Mouse (Mus musculus): Measurements from ENCODE around the gene B4galt3.
A peak's percentile ranks its signal among the peaks of the same experiment; 100 is the strongest.

B4galt3 gene

DNA sequence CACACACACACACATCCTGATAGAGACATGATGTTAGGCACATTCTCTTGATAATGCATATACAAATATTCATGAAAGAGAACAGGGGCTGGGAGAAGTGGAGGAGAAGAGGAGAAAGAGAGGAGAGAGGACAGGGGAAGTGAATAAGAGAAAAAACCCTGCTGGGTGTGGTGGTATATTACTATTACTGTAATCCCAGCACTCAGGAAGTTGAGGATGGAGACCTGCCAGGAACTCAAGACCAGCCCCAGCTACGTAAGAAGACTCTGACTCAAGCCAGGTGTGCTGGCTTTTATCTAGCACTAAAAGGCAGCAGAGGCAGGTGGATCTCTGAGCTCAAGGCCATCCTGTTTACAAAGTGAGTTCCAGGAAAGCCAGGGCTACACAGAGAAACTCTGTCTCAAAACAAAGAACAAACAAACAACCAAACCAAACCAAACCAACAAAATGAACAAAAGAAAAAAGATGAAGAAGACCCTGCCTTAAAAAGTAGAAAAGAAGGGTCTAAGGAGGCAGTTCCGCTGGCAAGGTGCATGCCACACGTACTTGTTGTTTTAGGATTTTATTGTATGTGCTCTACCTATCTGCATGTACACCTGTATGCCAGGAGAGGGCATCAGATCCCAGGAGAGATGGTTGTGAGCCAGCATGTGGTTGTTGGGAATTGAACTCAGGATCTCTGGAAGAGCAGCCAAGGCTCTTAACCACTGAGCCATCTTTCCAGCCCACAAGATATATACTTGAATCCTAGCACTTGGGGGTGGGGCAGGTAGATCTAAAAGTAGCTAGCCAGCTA is 6.3 kb upstream of the B4galt3 start:
- no peak for DNase-seq (ENCODE audit: low read depth, low spot score)

DNA sequence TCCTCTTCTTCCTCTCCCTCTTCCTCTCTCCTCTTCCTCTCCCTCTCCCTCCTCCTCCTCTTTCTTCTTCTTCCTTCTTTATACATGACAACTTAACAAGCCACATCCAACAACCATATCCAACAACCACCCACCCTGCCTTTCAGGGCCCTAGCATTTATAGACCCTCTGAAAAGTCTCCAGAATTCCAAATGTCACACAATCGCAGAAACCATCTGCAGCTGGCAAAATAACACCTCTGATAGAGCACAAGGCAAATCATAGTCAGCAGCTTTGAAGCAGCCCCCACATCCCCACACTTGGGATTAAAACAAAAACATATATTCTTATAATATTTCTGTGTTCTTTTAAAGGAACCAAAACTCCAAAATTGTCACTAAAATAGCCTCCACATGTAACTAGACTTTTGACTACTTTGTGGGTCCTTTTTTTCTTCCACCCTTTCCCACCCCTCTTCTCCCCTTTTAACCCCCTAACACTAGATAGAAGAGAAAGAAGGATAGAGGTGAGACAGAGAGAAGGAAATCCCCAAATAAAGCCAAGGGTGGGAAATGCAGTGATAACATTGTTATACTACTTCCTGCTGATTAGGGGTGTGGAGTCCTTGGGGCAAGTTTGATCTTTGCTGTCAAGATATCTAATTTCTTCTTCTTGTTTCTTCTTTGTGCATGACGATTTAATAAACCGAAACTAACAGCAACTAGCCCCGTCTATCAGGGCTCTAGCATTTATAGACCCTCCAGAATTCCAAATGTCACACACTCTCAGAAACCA is 4.0 kb upstream of the B4galt3 start:
- no peak for DNase-seq (ENCODE audit: low read depth, low spot score)

GRCm38 (mm10) chr1:171268341-171268740 is 1.8 kb upstream of the B4galt3 start:
- DNase-seq (ENCODE audit: low read depth, low spot score): no peak

DNA sequence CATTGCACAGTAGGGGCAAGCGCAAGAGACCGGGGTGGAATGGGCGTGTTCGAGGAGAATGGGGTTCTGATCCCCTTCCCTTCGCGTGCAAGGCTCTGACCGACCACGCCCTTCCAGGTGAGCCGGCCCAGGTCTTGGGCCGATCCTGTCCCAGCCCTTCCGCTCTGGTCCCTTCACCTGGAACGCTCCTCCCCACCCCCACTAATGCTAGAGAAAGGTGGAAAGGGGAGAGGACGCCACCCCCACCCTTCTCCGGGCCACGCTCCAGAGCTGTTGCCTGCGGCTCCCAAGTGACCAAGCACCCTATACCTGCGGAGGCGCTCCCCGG is 409 bp downstream of the B4galt3 start:
- no peak for DNase-seq (ENCODE audit: low read depth, low spot score)

DNA sequence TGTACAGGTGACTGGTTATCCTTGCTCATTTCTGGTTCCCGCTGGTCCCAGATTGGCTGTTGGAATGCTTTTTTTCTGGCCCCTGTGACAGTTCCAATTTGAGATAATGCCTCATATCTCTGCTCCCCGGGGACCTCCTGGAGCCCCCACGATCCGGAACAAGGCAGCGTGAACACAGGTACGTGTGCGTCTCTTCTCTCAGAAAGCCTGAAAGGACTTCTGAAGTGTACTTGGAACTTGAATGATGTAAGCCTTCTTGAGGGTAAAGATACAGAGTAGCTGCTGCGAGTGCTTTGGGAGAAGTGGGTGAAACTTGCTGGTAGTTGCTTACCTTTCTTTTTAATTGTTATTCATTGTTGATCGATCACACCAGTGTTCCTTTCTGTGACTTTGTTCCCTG is 1.1 kb downstream of the B4galt3 start:
- DNase-seq (ENCODE audit: low read depth, low spot score): no peak

DNA sequence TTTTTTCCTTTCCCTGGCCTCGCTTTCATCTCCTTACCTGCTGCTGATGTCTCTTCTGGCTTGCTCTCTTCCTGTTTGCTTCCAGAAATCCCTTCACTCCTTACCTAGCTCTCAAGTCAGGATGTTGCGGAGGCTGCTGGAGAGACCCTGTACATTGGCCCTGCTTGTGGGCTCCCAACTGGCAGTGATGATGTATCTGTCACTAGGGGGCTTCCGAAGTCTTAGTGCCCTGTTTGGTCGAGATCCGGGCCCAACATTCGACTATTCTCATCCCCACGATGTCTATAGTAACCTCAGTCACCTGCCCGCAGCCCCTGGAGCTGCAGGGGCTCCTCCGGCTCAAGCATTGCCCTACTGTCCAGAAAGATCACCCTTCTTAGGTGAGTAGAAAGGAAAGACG is 1.5 kb downstream of the B4galt3 start:
- DNase-seq (ENCODE audit: low read depth, low spot score): no peak

DNA sequence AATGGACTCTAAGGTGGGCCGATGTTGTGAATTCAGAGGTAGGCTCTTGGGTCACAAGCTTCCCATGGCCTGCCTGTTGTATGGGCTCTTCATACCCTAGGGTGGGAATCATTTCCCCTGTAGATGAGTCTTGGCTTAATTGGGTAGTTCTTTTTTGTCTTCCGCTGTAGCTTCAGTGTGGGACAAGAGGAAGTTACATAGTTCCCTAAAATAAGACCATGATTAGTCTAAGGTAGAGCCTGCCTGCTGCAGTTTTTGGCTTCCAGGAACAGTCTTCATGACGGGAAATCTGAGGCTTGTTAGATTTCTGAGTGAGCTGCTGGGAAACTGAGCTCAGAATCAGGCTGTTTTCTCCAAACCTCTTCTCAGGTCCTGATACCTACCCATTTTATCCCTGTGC is 2.0 kb downstream of the B4galt3 start:
- DNase-seq (ENCODE audit: low read depth, low spot score): no peak

DNA sequence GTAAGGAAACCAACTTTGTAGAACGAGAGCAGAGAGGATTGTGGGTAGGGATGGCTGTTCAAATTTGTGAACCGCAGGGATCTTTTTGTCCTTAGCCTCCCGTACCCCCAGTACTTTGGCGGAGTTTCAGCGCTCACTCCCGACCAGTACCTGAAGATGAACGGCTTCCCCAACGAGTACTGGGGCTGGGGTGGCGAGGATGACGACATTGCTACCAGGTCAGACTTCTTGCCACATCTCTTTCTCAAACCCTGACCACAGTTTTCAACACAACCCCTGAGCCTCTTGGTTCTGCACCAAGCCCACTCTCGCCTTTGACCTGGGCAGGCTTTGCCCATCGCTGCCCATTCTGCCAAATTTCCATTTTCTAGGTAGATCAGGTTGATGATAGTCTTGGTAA is 4.0 kb downstream of the B4galt3 start:
- DNase-seq (ENCODE audit: low read depth, low spot score): no peak

DNA sequence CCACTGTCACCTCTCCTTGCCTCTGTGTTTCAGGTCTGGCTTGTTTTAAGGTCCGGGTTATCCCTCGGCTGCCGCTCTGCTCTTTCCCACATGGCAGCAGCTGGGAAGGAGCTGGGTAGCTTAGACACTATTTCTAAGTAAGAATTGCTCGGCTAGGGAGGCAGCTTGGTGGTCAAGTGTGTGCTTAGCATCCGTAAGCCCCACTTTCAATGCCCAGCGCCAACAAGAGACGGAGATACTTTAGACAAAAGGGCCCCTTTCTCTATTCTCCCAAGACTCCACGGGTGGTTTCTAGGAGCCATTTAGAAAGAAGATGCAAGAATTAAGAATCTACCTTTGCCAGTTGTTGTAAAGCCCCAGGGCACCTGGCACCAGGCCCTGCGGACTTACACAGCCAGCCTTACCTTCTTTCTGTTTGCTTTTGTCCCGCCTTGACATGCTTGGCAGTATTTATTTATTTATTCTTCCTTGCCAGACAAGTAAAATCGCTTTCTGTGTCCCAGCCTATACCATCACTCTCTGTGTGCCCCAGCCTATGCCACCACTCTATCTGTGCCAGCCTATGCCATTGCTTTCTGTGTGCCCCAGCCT is 5.1 kb downstream of the B4galt3 start:
- DNase-seq (ENCODE audit: low read depth, low spot score): no peak

DNA sequence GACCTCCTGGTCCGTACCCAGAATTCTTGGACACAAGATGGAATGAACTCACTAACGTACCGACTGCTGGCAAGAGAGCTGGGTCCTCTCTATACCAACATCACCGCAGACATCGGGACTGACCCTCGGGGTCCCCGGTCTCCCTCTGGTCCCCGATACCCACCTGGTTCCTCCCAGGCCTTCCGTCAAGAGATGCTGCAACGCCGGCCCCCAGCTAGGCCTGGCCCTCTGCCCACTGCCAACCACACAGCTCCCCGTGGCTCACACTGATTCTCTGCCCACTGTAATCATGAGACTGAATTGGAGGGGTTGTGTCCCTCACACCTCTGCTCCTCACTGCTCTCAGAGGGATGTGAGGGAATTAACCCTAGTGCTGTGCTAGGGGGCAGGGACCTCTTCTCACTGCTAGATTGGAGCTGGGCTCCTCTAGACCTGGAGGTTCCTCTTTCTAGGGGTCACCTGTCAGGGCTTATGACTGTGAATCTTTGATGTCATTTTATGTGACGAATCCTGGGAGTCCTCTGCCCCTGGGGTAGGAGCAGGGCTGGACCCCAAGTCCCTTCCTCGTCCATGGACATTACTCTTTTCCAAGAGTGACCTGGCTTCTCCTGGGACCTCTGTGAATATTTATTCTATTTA is 6.1 kb downstream of the B4galt3 start:
- no peak for DNase-seq (ENCODE audit: low read depth, low spot score)

DNA sequence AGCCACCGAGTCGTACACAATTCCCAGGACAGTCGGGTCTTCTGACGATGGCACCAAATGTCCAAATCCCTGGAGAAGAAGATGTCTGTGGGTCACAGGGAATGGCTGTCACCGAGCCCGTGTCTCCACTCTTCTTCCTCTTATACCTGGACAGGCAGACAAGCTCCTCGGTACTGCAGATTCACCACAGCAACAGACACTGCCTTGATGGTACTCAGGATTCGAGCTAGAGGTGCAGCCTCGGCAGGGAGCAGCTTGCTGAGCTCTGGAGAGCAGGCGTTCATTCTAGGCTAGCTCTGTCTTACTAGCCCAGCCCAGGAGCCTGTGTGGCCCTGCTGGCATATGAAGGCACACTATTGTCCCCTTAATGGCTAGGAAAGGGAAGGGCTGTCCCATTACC is 7.6 kb downstream of the B4galt3 start:
- no peak for DNase-seq (ENCODE audit: low read depth, low spot score)

- DNase-seq (ENCODE audit: low read depth, low spot score): no peak
Observed at GRCm38 (mm10) chr1:171278436-171278835, 8.3 kb downstream of the B4galt3 start.

GRCm38 (mm10) chr1:171279012-171279705 is 9.0 kb downstream of the B4galt3 start:
- no peak for DNase-seq (ENCODE audit: low read depth, low spot score)

GRCm38 (mm10) chr1:171279721-171280120 is 9.6 kb downstream of the B4galt3 start:
- no peak for DNase-seq (ENCODE audit: low read depth, low spot score)

GRCm38 (mm10) chr1:171280250-171280915 is 10.3 kb downstream of the B4galt3 start:
- no peak for DNase-seq (ENCODE audit: low read depth, low spot score)

DNA sequence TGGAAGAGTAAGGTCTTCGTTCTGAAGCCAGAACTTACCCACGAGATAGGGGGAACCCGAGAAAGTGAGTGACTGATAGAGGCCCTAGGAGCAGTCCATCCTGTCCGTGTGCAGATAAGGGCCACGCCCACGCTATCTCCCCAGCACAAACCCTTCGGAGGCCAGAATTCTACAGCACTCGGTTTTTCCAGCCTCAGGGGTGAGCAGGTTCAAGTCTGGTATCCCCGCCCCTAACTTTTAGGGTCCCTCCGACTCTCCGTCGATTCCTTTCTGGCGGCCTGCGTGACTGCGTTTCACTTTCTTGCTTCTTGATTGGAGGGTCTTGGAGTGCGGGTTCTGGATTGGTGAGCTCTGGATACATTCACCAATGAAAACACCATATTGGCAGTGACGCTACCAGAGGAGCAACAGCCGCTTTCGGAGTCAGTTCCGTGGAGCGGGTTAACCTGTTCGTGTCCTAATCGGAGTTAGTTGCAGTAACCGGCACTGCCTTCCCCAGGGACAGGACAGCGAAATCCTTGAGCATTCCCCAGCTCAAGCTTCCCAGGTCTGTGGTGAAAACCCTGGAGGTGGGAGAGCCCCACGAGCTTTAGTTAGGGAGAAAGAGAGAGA is 10.9 kb downstream of the B4galt3 start, which contains the start of gene Ppox:
Gene Ppox, minus strand, starts transcription at position 271 of the 612 bp plus-strand sequence.
- DNase-seq (ENCODE audit: low read depth, low spot score): peak; percentile 95

DNA sequence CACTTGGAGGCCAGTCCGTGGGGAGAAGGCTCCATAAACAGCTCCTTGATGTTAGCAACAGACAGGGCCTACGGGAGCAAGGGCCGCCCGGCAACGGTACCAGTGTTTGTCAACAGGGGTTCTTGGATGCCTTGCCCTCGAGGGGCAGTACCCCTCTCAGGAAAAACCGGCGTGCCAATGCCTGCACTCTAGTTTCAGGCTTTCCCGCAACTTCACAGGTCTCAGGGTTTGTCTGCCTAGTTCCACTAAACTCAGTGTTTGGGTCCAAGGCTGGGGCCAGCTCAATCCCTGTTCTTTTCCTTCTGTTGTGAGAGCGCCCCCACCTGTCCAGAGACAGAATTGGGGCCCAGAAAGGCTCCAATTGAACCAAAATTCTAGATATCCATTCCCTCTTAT is 11.4 kb downstream of the B4galt3 start:
- DNase-seq (ENCODE audit: low read depth, low spot score): peak; percentile 91

DNA sequence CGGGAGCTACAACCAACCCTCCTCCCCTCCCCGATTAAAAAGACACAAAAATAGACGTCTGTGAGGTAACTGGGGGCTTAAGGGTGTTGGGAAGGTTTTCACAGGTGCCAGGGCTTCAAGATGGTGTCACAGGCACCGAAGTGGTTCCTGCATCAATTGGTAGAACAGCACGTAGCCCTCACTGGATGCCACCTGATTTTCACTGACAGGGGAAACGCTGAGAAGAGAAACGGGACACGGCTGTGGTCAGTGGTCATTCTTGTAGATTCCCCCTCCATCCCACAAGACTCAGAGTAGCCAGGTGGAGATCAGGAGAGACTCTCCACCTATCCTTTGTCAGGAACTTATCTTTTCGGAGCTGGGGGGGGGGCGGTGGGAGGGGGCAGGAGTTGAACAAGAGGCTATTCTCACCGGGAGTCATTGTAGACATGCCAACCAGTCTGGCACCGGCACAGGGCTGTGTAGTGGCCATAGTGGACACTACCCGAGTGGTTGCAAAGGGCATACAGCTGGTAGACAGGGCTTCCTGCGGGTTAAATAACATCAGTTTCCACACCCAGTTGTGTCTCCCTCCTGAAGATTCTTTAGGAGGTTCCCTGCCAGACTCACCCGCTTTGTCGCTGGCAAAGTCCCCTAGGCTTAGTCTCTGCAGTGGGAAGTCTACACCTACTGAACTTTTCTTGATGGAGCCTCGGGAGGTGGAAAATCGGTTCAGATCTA is 12.1 kb downstream of the B4galt3 start:
- DNase-seq (ENCODE audit: low read depth, low spot score): no peak

- DNase-seq (ENCODE audit: low read depth, low spot score): no peak
Observed at GRCm38 (mm10) chr1:171283188-171284160, 13.3 kb downstream of the B4galt3 start.
